7 mouse cellular contexts compared by ENCODE assay signal in the genomic region with DNA sequence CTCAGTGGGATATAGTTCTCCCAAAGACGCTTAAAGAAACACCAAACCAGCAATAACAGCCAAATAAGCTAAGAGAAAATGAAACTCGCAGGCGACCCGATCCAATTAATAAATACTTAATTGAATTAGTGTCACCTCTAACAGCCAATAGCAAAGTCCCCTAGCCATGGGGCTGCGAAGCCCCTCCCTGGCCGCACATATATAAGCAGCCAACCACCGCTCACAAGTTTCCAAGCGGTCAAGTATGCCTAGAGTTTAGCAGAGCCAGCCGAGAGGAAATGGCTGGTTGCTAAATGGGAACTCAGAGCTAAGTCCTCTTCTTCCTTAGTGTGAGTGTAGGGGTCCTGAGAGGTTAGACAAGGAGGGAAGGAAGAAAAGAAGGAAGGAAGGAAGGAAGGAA. TPM values are rescaled to one million over a fixed set of nuclear protein-coding genes. Genes with fewer than 3 reads are reported as not detected.
A peak's percentile ranks its signal among the peaks of the same experiment; 100 is the strongest.
DNase-seq lines count a peak whose midpoint lies in the region; ATAC-seq lines count a peak whose summit lies in the region.

A gene (plus strand): TSS at position 252 of the 400 bp plus-strand sequence.

- peak within 1 kb of the TSS; percentile 29 for H3K4me3 ChIP-seq in neural tube, embryonic 11.5 days (ENCODE audit: low read depth, low read length)
- H3K4me3 ChIP-seq in embryonic facial prominence, embryonic 11.5 days (ENCODE audit: low read depth, low read length): peak within 1 kb of the TSS; percentile 33
- peak within 1 kb of the TSS; percentile 47 for H3K4me3 ChIP-seq in intestine, embryonic 16.5 days (ENCODE audit: low read length)

- no peaks in the 10 kb centered on the region for H3K9me3 ChIP-seq in neural tube, embryonic 11.5 days (ENCODE audit: control insufficient read depth, low read length)
- no peaks in the 10 kb centered on the region for H3K9me3 ChIP-seq in embryonic facial prominence, embryonic 11.5 days (replicated peaks; ENCODE audit: control insufficient read depth, low read length)
- no peaks in the 10 kb centered on the region for H3K9me3 ChIP-seq in intestine, embryonic 16.5 days (ENCODE audit: control insufficient read depth, low read length)

- no peak for ATAC-seq in neural tube, embryonic 11.5 days (ENCODE audit: insufficient read depth, low FRiP score, low TSS enrichment)
- no peak for ATAC-seq in embryonic facial prominence, embryonic 11.5 days (replicated peaks; ENCODE audit: insufficient number of reproducible peaks, low FRiP score, low TSS enrichment, low read depth)
- ATAC-seq in intestine, embryonic 16.5 days: no peak

- WGBS in neural tube, embryonic 11.5 days: under 1% methylated on average over 9 of the region's 9 CpGs
- under 1% methylated on average over 9 of the region's 9 CpGs for WGBS in embryonic facial prominence, embryonic 11.5 days
- 2% methylated on average over 9 of the region's 9 CpGs for WGBS in intestine, embryonic 16.5 days

- peak within 1 kb of the TSS; percentile 40 for H3K4me2 ChIP-seq in neural tube, embryonic 11.5 days (ENCODE audit: low read depth)
- peak within 1 kb of the TSS; percentile 42 for H3K4me2 ChIP-seq in embryonic facial prominence, embryonic 11.5 days (ENCODE audit: low read depth, low read length)
- H3K4me2 ChIP-seq in intestine, embryonic 16.5 days (ENCODE audit: low read depth, low read length): peak within 1 kb of the TSS; percentile 79

- no peak for DNase-seq in neural tube, embryonic 11.5 days (ENCODE audit: low spot score)
- no peak for DNase-seq in neural tube, embryonic 10.5 days (ENCODE audit: extremely low spot score, low spot score)
- no peak for DNase-seq in embryonic facial prominence, embryonic 11.5 days (ENCODE audit: low spot score)
- peak; percentile 58 to 80 for DNase-seq in natural killer cell, adult 2 months (ENCODE audit: low spot score in 2 of 2)
- DNase-seq in thymus, adult 18-20 months: no peak
- no peak for DNase-seq in embryo, embryonic 9.5 days (ENCODE audit: extremely low spot score)

- peaks cover 83% of the 10 kb centered on the region for H3K27me3 ChIP-seq in neural tube, embryonic 11.5 days (ENCODE audit: control insufficient read depth, insufficient read depth, low read length)
- peaks cover 66% of the 10 kb centered on the region for H3K27me3 ChIP-seq in embryonic facial prominence, embryonic 11.5 days (ENCODE audit: control insufficient read depth, insufficient read depth, low read length)
- H3K27me3 ChIP-seq in intestine, embryonic 16.5 days (replicated peaks; ENCODE audit: control insufficient read depth, insufficient read depth, low read length): peaks cover 74% of the 10 kb centered on the region

- H3K36me3 ChIP-seq in neural tube, embryonic 11.5 days (ENCODE audit: control insufficient read depth, insufficient read depth, low read length): no peaks in the 10 kb centered on the region
- no peaks in the 10 kb centered on the region for H3K36me3 ChIP-seq in embryonic facial prominence, embryonic 11.5 days (replicated peaks; ENCODE audit: control insufficient read depth, insufficient read depth, low read depth, low read length)
- H3K36me3 ChIP-seq in intestine, embryonic 16.5 days (ENCODE audit: control insufficient read depth, insufficient read depth, low read length): no peaks in the 10 kb centered on the region

- H3K9ac ChIP-seq in neural tube, embryonic 11.5 days (ENCODE audit: low read length): peak within 1 kb of the TSS; percentile 18; the same call in 1 of the 2 replicates
- H3K9ac ChIP-seq in embryonic facial prominence, embryonic 11.5 days (replicated peaks; ENCODE audit: low read length): no peak within 1 kb of the TSS
- peak within 1 kb of the TSS; percentile 30; the same call in 1 of the 2 replicates for H3K9ac ChIP-seq in intestine, embryonic 16.5 days (ENCODE audit: low read depth, low read length)

- H3K27ac ChIP-seq in neural tube, embryonic 11.5 days (ENCODE audit: low read depth, low read length): no peak within 1 kb of the TSS
- H3K27ac ChIP-seq in embryonic facial prominence, embryonic 11.5 days (replicated peaks; ENCODE audit: low read depth, low read length): no peak within 1 kb of the TSS
- no peak within 1 kb of the TSS for H3K27ac ChIP-seq in intestine, embryonic 16.5 days (ENCODE audit: low read length)

- H3K4me1 ChIP-seq in neural tube, embryonic 11.5 days (ENCODE audit: control insufficient read depth, insufficient read depth, low read length): peaks cover 20% of the 10 kb centered on the region
- peaks cover 5% of the 10 kb centered on the region for H3K4me1 ChIP-seq in embryonic facial prominence, embryonic 11.5 days (ENCODE audit: control insufficient read depth, insufficient read depth, low read length)
- H3K4me1 ChIP-seq in intestine, embryonic 16.5 days (ENCODE audit: control insufficient read depth, insufficient read depth, low read length): peaks cover 29% of the 10 kb centered on the region

RNA-seq across cellular contexts. Expression of the gene that starts here (rescaled TPM):
- polyA plus RNA-seq in neural tube, embryonic 11.5 days (2014; fragmentation: Nextera tagmentation; extraction: Ambion mirVana): not detected in 2 replicates
- 0.24 and 0.42 TPM in 2 replicates for polyA plus RNA-seq in embryonic facial prominence, embryonic 11.5 days (2014; fragmentation: Nextera tagmentation; extraction: Ambion mirVana)
- polyA plus RNA-seq in intestine, embryonic 16.5 days (2015; fragmentation: Nextera tagmentation; extraction: Ambion mirVana): 0.09 and 0.10 TPM in 2 replicates

Comparison
In these comparisons a context has a peak if more than half of its experiments do, and no peak if none do; other contexts are left out.
1. DNase-seq: peak in natural killer cell, adult 2 months (2 of 2); none in neural tube, embryonic 11.5 days (single experiment), neural tube, embryonic 10.5 days (single experiment), embryonic facial prominence, embryonic 11.5 days (single experiment), thymus, adult 18-20 months (0 of 2) and embryo, embryonic 9.5 days (single experiment).
2. Peak in every context shown above with its lines, with median percentiles within 50 percentile points of each other: H3K4me2 ChIP-seq and H3K4me3 ChIP-seq.